Mouse (Mus musculus): ENCODE data around the gene Ddx5. TPM values are rescaled to one million over a fixed set of nuclear protein-coding genes. Genes with fewer than 3 reads are reported as not detected.
A peak's percentile ranks its signal among the peaks of the same experiment; 100 is the strongest.

Gene Ddx5
- polyA plus RNA-seq (2015; fragmentation: Nextera tagmentation; extraction: Ambion mirVana) = 131 and 152 TPM in 2 replicates

DNA sequence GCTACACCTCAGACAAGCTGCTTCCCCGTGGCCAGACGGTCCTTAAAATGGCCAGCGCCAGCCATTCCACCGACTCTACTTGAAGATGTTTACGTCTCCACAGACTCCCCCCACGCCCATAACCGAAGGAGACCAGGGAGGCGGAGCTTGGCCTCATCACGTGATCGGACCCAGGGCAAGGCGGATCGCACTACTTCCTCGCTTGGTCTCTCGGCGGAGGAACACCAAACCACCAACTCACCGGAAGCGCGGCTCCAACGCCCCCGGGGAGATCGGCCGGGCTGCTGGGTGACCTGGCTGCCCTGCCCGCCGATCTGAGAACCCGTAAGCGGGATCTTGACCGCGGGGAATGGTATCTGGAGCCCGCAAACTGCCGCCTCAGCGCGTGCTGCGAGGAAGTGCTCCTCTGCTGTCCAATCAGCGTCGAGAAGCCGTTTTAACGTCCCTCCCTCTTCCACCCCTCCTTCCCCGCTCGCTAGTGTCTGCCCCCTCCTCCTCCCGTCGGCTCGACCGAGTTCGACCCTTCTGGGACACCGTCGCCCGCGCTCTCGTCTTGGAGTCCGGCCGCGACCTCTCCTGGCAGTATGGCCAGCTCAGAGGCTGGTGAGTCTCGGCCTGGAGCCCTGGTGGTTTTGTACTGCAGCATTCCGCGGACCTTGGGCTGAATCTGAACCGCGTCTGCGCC is at the start of gene Ddx5, which contains the start of gene Cep95:
Gene Ddx5 (minus strand): TSS at position 411 of the 685 bp plus-strand sequence.
Gene Cep95 (plus strand): TSS at position 478 of the 685 bp plus-strand sequence.
- peak; percentile 87 for ATAC-seq (ENCODE audit: low read depth)
- Histone ChIP-seq H3K4me3 (replicated peaks) (peak within 1 kb of the TSS; percentile 96), H3K27me3 (no peaks in the 10 kb centered on the region), H3K4me1 (replicated peaks) (peaks cover 35% of the 10 kb centered on the region), H3K4me2 (peak within 1 kb of the TSS; percentile 76), H3K36me3 (peaks cover 53% of the 10 kb centered on the region), H3K9ac (peak within 1 kb of the TSS; percentile 99), H3K9me3 (replicated peaks) (no peaks in the 10 kb centered on the region), H3K27ac (peak within 1 kb of the TSS; percentile 99)
- DNase-seq = peak; percentile 97
- WGBS (ENCODE audit: insufficient replicate concordance) = under 1% methylated on average over 58 of the region's 58 CpGs

DNA sequence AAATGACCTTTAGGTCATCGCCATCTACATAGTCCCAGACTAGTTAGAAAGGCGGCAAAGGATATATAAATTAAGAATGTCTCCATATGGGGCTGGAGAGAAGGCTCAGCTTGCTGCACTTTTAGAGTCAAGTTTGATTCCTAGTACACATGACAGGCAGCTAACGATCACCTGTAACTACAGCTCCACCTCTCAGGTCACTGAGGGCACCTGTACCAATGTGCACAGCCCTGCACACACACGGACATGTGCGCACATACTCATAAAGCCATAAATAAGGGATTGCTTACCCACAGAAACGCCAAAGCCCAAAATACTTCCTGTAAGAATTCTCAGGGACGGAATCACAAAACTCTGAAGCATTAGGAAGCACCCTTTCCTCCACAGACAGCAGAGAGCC is 39.1 kb upstream of the Ddx5 start:
- no peaks in the 10 kb centered on the region for H3K27me3 ChIP-seq
- no peak overlapping the region for H3K4me3 ChIP-seq (replicated peaks)
- 83% methylated on average over 7 of the region's 7 CpGs for WGBS (ENCODE audit: insufficient replicate concordance)
- ATAC-seq (ENCODE audit: low read depth) (no peak), DNase-seq (no peak)
- H3K4me1 ChIP-seq (replicated peaks) = no peaks in the 10 kb centered on the region
- no peak overlapping the region for H3K9ac ChIP-seq
- no peaks in the 10 kb centered on the region for H3K9me3 ChIP-seq (replicated peaks)
- H3K36me3 ChIP-seq = peaks cover 39% of the 10 kb centered on the region
- no peak overlapping the region for H3K4me2 ChIP-seq
- H3K27ac ChIP-seq = no peak overlapping the region

DNA sequence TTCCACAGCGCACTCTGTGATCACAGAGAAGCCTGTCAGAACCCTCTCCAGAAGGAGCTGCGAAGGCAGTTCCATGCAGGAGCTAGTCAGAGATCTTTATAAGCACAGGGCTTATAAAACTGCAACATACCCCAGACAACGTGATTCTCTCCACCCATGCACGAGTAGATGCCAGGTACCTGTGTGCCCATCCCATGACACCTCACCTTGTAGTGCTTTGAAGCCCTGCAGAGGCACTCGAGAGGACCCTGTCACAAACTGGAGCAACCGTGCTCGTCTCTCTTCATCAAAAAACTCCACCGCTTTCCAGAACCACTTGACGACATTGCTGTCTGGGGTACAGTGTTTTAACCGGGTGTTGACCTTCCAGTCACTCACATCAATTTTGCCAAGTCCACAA is 35.4 kb upstream of the Ddx5 start:
- Histone ChIP-seq H3K27ac (no peak overlapping the region), H3K9me3 (replicated peaks) (no peaks in the 10 kb centered on the region), H3K27me3 (no peaks in the 10 kb centered on the region), H3K9ac (no peak overlapping the region), H3K4me2 (no peak overlapping the region), H3K4me1 (replicated peaks) (no peaks in the 10 kb centered on the region; the same call in 1 of the 2 replicates), H3K36me3 (peaks cover 48% of the 10 kb centered on the region), H3K4me3 (replicated peaks) (no peak overlapping the region)
- ATAC-seq (ENCODE audit: low read depth) = no peak
- DNase-seq = no peak
- 85% methylated on average over 10 of the region's 10 CpGs for WGBS (ENCODE audit: insufficient replicate concordance)

DNA sequence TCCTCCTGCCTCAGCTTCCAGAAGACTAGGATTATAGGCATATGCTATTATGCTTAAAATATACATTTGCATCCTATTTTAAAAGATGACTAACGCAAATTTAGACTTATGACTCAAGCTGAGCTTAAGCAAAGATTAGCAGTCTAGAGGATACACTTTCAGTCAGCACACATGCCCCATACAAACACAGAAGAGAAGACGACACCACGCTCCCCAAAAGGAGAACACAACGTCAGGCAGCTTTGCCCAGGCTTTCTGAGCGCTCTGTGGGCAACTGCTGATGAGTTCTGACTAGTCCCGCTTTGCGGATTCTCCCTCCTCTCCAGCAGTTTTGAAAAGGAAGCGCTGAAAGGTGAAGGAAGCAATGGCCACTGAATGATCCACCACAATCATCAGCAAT is 34.8 kb upstream of the Ddx5 start:
- H3K36me3 ChIP-seq = peaks cover 55% of the 10 kb centered on the region
- H3K4me3 ChIP-seq (replicated peaks) = no peak overlapping the region
- no peak overlapping the region for H3K4me2 ChIP-seq
- H3K27me3 ChIP-seq = no peaks in the 10 kb centered on the region
- no peak overlapping the region for H3K27ac ChIP-seq
- H3K9me3 ChIP-seq (replicated peaks) = no peaks in the 10 kb centered on the region
- ATAC-seq (ENCODE audit: low read depth) (no peak), DNase-seq (no peak)
- WGBS (ENCODE audit: insufficient replicate concordance) = 77% methylated on average over 8 of the region's 8 CpGs
- H3K9ac ChIP-seq = no peak overlapping the region
- no peaks in the 10 kb centered on the region; the same call in 1 of the 2 replicates for H3K4me1 ChIP-seq (replicated peaks)

DNA sequence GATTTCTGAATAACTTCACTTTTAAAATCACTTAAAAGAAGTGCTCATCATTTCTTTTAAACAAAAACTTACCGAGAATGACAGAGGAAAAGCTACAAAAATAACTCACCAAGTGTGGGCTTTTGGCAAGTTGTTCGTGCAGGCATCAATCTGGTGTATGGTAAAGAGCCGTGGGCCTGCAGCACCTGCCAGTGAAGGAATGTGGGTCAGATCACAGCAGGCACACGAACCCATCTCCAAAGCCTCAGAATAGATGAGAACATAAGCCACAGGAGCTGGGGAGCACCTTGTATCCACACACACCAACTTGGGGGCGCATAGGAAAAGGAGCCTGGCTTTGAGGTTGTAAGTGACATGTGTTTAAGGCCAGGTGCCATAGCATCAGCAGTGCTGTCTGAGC is 33.9 kb upstream of the Ddx5 start:
- DNase-seq = no peak
- H3K27me3 ChIP-seq = no peaks in the 10 kb centered on the region
- 83% methylated on average over 5 of the region's 5 CpGs for WGBS (ENCODE audit: insufficient replicate concordance)

GRCm38 (mm10) chr11:106822491-106822890 is 33.5 kb upstream of the Ddx5 start:
- H3K4me1 ChIP-seq (replicated peaks) = no peaks in the 10 kb centered on the region; the same call in 1 of the 2 replicates
- no peak overlapping the region for H3K9ac ChIP-seq
- no peak overlapping the region for H3K4me2 ChIP-seq
- no peak overlapping the region for H3K4me3 ChIP-seq (replicated peaks)
- no peaks in the 10 kb centered on the region for H3K9me3 ChIP-seq (replicated peaks)
- no peaks in the 10 kb centered on the region for H3K27me3 ChIP-seq
- H3K36me3 ChIP-seq = peaks cover 57% of the 10 kb centered on the region
- DNase-seq (no peak), ATAC-seq (ENCODE audit: low read depth) (no peak)
- no peak overlapping the region for H3K27ac ChIP-seq
- 85% methylated on average over 8 of the region's 8 CpGs for WGBS (ENCODE audit: insufficient replicate concordance)

More for the DNA sequence above, 33.9 kb upstream of the Ddx5 start:
- Histone ChIP-seq H3K4me1 (replicated peaks) (no peaks in the 10 kb centered on the region; the same call in 1 of the 2 replicates), H3K4me2 (no peak overlapping the region), H3K9ac (no peak overlapping the region), H3K36me3 (peaks cover 58% of the 10 kb centered on the region), H3K27ac (no peak overlapping the region), H3K9me3 (replicated peaks) (no peaks in the 10 kb centered on the region), H3K4me3 (replicated peaks) (no peak overlapping the region)
- ATAC-seq (ENCODE audit: low read depth) = no peak

DNA sequence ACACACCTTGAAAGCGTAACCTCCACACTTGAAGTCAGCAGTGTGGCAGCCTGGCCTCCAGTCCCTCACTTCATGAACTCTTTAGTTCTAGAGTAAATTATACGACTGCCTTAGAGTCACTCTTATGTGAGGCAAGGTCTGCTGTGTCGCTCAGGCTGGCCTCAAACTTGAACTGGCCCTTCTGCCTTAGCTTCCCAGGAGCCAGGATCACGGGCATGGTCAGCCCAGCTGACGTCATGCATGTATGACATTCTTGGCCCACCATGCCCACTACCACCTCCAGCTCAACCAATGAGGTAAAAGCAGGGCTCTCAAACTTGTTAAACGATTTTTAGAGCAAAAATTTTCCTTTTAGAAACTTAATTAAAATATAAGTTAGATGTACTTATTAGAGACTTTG is 32.4 kb upstream of the Ddx5 start:
- Histone ChIP-seq H3K27me3 (no peaks in the 10 kb centered on the region), H3K9me3 (replicated peaks) (no peaks in the 10 kb centered on the region), H3K4me2 (no peak overlapping the region), H3K4me1 (replicated peaks) (no peaks in the 10 kb centered on the region; the same call in 1 of the 2 replicates), H3K4me3 (replicated peaks) (no peak overlapping the region), H3K9ac (no peak overlapping the region), H3K27ac (no peak overlapping the region), H3K36me3 (peaks cover 63% of the 10 kb centered on the region)
- 82% methylated on average over 6 of the region's 6 CpGs for WGBS (ENCODE audit: insufficient replicate concordance)
- DNase-seq (no peak), ATAC-seq (ENCODE audit: low read depth) (no peak)

DNA sequence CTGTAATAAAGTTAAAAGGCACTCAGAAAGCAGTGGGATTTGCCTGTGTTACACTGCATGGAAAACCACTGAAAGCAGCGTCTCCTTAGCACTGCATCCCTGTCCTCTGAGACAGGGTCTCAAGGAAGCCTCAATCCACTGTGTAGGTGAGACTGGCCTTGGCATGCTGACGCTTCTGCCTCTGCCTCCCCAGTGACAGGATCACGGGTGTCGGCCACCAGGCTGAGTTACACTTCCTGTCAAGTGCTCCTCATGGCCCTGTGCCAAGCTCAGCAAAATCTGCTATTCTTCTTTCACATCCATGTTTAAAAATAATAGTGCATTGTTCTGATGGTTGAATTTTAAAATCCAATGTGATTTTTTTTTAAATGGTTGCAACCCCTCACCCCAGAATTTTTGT is 32.0 kb upstream of the Ddx5 start:
- 57% methylated on average over 4 of the region's 4 CpGs for WGBS (ENCODE audit: insufficient replicate concordance)
- no peak overlapping the region for H3K4me2 ChIP-seq
- H3K4me3 ChIP-seq (replicated peaks) = no peak overlapping the region
- H3K27ac ChIP-seq = no peak overlapping the region
- no peak for ATAC-seq (ENCODE audit: low read depth)
- no peak for DNase-seq
- H3K27me3 ChIP-seq = no peaks in the 10 kb centered on the region
- H3K36me3 ChIP-seq = peaks cover 63% of the 10 kb centered on the region
- no peaks in the 10 kb centered on the region; the same call in 1 of the 2 replicates for H3K4me1 ChIP-seq (replicated peaks)
- no peaks in the 10 kb centered on the region for H3K9me3 ChIP-seq (replicated peaks)
- no peak overlapping the region for H3K9ac ChIP-seq

GRCm38 (mm10) chr11:106820252-106820651 is 31.3 kb upstream of the Ddx5 start:
- Histone ChIP-seq H3K9ac (no peak overlapping the region), H3K4me1 (replicated peaks) (no peaks in the 10 kb centered on the region; the same call in 1 of the 2 replicates), H3K27ac (no peak overlapping the region), H3K9me3 (replicated peaks) (no peaks in the 10 kb centered on the region), H3K4me3 (replicated peaks) (no peak overlapping the region), H3K4me2 (no peak overlapping the region), H3K36me3 (peaks cover 70% of the 10 kb centered on the region), H3K27me3 (no peaks in the 10 kb centered on the region)
- ATAC-seq (ENCODE audit: low read depth) = no peak
- WGBS (ENCODE audit: insufficient replicate concordance) = 85% methylated on average over 6 of the region's 6 CpGs
- no peak for DNase-seq

GRCm38 (mm10) chr11:106819595-106819994 is 30.6 kb upstream of the Ddx5 start:
- no peak for ATAC-seq (ENCODE audit: low read depth)
- Histone ChIP-seq H3K4me2 (no peak overlapping the region), H3K9ac (no peak overlapping the region), H3K27me3 (no peaks in the 10 kb centered on the region), H3K4me3 (replicated peaks) (no peak overlapping the region), H3K9me3 (replicated peaks) (no peaks in the 10 kb centered on the region), H3K36me3 (peaks cover 74% of the 10 kb centered on the region), H3K27ac (no peak overlapping the region), H3K4me1 (replicated peaks) (no peaks in the 10 kb centered on the region; the same call in 1 of the 2 replicates)
- no peak for DNase-seq
- 77% methylated on average over 9 of the region's 9 CpGs for WGBS (ENCODE audit: insufficient replicate concordance)

- 84% methylated on average over 9 of the region's 9 CpGs for WGBS (ENCODE audit: insufficient replicate concordance)
- H3K4me3 ChIP-seq (replicated peaks) = no peak overlapping the region
- no peaks in the 10 kb centered on the region; the same call in 1 of the 2 replicates for H3K4me1 ChIP-seq (replicated peaks)
- no peaks in the 10 kb centered on the region for H3K9me3 ChIP-seq (replicated peaks)
- DNase-seq = no peak
- no peak overlapping the region for H3K9ac ChIP-seq
- H3K27me3 ChIP-seq = no peaks in the 10 kb centered on the region
- H3K4me2 ChIP-seq = no peak overlapping the region
- ATAC-seq (ENCODE audit: low read depth) = no peak
- peaks cover 81% of the 10 kb centered on the region for H3K36me3 ChIP-seq
- H3K27ac ChIP-seq = no peak overlapping the region
Observed at GRCm38 (mm10) chr11:106818341-106818740, 29.4 kb upstream of the Ddx5 start.

- ATAC-seq (ENCODE audit: low read depth) = no peak
- 88% methylated on average over 6 of the region's 6 CpGs for WGBS (ENCODE audit: insufficient replicate concordance)
- Histone ChIP-seq H3K27me3 (no peaks in the 10 kb centered on the region), H3K4me3 (replicated peaks) (no peak overlapping the region), H3K9ac (no peak overlapping the region), H3K9me3 (replicated peaks) (no peaks in the 10 kb centered on the region), H3K4me2 (no peak overlapping the region), H3K27ac (no peak overlapping the region), H3K36me3 (peaks cover 86% of the 10 kb centered on the region), H3K4me1 (replicated peaks) (no peaks in the 10 kb centered on the region; the same call in 1 of the 2 replicates)
- no peak for DNase-seq
Observed at GRCm38 (mm10) chr11:106817808-106818207, 28.8 kb upstream of the Ddx5 start.
